Mouse (Mus musculus) lung, postnatal 4 days (tissue): ENCODE measurements around the gene Znrf1.

Experiments used
- DNase-seq, 2 experiments: peaks; one replicate each; pipeline ENCODE4 v3.0.0; 2021

The Znrf1 gene

GRCm38 (mm10) chr8:111570432-111570831 lies 34.5 kb downstream of the Znrf1 start:
- DNase-seq, result no peak

DNA sequence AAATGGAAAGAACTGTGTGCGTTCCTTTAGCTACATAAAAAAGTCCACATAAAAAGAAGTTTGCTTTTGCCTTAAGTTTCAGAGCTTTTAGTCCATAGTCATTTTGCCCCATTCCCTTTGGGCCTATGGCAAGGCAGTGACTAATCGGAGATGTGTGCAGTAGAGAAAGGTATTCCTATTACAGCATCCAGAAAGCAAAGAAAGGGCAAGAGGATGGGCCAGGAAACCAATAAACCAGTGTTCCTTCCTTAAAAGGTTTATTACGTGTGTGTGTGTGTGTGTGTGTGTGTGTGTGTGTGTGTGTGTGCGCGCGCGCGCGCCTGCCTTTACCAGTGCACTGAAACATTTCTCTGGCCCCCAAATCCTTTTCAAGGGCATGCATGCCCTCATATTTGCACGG lies 35.8 kb downstream of the Znrf1 start:
- no peak for DNase-seq

GRCm38 (mm10) chr8:111572431-111572830 lies 36.5 kb downstream of the Znrf1 start:
- no peak for DNase-seq

- no peak for DNase-seq
Observed at GRCm38 (mm10) chr8:111573583-111573982, 37.7 kb downstream of the Znrf1 start.

DNA sequence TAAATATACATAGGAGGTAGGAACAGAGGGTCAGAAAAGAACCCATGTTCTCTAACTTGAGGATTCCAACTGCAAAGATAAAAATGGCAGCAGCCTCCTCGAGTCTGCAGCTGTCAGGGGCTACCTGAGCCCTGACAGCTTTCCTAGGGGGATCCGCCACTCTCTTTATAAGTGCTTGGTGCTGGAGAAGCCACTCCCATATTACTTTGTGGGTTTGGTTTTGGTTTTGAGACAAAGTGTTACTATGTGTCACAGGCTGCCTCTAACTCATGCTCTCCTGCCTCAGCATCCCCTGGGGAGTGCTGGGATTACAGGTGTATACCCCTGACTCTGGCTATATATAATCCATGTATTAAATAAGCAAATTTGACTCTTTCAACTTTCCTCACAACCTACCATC lies 38.1 kb downstream of the Znrf1 start:
- no peak for DNase-seq

- DNase-seq, result no peak
Observed at GRCm38 (mm10) chr8:111575492-111575891, 39.6 kb downstream of the Znrf1 start.

DNA sequence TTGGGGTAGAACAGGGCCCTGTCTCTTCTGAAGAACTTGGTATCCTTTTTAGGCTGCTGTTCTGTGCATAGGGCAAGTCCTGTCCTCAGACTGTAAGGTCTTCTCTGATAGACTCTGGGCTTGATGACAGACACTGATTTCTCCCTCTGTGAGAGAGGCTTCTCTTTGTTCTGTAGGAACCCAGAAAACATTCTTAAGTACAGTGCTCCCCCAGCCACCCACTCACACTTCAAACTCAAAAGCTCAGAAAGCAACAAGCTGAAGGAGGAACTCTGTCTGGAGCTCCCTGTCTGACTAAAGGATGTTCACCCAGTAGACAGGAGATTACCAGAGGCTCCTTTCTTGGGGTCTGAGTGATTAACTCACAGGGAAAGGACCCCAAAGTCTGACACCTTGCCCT lies 40.6 kb downstream of the Znrf1 start:
- no peak for DNase-seq

DNA sequence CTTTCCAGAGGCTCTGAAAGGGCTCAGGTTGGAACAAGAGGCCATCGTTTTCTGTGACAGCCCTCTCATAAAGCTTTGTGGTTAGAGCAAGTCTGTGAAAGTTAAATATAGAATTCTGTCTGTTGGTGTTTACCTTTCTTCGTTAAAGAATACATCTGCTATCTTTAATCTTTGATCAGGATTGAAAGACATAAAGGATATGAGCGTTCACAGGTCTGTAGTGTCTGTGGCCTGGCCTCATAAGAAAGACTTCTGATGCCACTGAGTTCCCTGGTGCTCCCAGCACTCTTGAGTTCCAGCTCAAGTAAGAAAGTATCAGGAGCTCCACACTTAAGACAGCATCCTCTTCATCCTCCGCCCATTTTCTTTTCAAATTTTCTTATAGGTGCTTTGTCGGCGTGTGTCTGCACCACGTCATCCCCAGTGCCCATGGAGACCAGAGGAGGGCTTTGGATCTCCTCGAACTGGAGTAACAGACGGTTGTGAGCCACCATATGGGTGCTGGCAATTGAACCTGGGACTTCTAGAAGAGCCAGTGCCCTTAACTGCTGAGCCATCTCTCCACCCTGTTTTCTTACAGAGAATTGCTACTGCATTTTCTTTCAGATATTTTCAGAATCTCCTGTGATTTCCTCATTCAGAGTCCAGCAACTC lies 42.1 kb downstream of the Znrf1 start:
- no peak for DNase-seq

DNA sequence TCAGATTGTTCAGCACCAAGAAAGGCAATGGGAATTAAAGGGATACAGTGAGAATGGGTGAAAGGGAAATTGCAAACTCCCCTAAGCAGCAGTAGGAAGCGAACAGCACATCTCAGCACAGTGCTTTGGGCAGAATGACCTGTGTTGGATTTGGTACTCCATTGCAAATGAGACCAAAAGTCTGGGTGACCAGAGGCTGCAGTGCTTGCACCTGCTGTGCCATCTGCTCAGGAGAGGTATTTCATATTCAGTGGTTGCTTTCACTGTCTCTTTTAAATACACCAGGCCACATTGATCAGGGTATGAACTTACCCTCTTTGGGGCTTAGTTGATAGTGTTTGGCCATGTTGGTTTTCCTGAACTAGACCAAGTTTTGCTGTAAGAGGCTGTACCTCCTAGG lies 43.4 kb downstream of the Znrf1 start:
- no peak for DNase-seq

GRCm38 (mm10) chr8:111580306-111580705 lies 44.4 kb downstream of the Znrf1 start:
- peak in 1 of 2 experiments; percentile 38 for DNase-seq

GRCm38 (mm10) chr8:111582386-111582785 lies 46.5 kb downstream of the Znrf1 start:
- no peak for DNase-seq

DNA sequence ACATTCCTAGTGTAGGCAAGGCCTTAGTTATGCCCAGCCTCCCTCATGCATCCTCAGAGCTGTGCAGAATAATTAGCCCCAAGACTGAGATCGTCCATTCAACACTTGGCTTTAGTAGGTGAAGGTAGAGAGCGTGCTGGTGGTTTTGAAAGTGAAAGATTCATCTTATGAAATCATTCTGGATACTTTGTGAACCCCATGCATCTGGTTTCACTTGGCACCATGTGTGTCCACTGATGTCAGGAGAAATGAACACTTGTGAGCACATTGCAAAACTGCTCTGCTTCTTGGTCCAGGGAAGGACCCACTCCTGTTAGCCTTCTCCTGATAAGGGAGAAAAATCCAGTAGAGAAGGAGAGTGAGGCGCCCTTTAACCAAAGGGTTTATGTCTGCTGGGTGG lies 49.0 kb downstream of the Znrf1 start:
- DNase-seq, result no peak

GRCm38 (mm10) chr8:111587545-111588094 lies 51.7 kb downstream of the Znrf1 start:
- DNase-seq, result no peak

DNA sequence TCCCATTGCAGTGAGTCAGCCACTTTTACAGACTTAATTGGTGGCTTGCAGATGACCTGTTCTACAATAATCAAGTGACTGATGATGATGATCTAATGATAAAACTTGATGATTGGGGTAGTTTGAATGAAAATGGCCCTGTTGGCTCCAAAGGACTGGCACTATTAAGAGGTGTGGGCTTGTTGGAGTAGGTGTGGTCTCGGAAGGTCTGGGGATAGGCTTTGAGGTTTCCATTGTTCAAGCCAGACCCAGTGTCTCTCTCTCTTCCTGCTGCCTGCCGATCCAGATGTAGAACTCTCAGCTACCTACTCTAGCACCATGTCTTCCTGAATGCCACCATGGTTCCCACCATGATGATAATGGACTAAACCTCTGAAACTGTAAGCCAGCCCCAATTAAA lies 52.4 kb downstream of the Znrf1 start:
- DNase-seq, result no peak

GRCm38 (mm10) chr8:111590214-111590613 lies 54.3 kb downstream of the Znrf1 start:
- DNase-seq, result no peak

GRCm38 (mm10) chr8:111591176-111591575 lies 55.3 kb downstream of the Znrf1 start:
- DNase-seq, result no peak

DNA sequence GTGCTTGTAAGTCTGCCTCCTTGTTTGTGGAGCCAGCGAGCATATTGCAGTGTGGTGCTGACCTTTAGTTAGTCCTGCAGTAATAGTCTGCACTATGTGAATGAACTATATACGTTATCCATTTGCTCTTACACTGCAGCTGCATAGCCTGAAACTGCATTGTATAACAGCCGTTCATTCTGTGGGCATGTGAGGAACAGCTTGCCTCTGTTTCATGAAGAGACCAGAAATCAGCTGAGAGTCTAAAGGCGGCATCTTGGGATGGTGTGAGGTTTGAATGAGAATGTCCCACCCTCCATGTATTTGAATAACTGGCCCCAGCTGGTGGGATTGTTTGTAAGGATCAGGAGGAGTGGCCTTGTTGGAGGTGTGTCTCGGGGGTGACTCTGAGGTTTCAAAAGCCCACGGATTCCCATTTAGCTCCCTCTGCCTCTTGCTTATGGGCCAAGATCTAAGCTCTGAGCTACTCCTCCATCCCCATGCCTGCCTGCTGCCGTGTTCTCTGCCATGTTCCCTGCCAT lies 56.6 kb downstream of the Znrf1 start:
- no peak for DNase-seq

DNA sequence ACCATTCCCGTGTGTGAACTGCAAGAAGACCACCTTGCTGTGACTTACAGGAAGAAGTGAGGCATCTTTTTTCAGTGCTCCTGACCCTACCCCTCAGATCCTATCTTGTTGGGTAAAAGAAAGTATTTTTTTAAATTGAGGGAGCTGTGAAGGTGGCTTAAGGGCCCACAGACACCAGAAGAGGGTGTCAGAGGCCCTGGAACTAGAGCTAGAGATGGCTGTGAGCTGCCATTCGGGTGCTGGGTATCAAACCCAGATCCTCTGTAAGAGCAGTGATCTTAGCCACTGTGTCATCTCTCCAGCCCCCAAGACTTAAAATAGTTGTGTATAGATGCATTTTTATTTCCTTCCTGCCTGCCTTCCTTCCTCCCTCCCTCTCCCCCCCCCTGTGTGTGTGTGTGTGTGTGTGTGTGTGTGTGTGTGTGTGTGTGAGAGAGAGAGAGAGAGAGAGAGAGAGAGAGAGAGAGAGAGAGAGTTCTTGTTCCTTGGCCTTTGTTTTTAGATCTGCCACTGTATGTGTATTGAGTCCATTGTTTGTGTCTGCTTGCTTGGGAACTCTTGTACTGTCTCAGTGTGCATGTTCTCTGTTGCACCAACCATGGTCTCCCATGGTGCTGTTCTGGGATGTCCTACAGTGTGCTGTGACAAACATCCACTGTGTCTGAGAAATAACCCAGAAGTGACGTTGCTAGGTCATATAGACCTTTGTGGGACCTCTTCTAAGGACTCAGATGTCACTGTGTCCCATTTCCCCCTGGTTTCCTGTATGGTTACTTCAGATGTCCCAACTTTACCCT lies 58.3 kb downstream of the Znrf1 start:
- DNase-seq, result no peak

DNA sequence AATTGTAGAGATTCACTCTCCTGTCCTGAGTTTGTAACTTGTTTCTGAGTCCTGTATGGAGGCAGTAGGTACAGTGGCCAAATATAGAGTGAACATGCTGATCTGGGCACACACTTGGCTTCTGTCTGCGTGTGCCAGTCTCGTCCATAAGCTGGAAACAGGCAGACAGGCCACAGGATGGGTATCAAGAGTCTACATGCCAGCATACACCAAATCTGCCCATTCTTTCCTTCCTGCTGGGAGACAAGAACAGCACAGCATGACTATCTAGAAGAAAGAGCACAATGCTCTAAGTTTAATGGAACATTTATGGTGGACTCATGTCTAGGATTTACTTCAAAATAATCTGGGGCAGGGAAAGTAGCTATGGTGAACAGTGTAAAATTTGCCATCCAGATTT lies 59.1 kb downstream of the Znrf1 start:
- no peak for DNase-seq

GRCm38 (mm10) chr8:111595712-111596484 lies 60.0 kb downstream of the Znrf1 start:
- peak; percentile 73 to 83 for DNase-seq

GRCm38 (mm10) chr8:111596485-111596821 lies 60.6 kb downstream of the Znrf1 start:
- no peak for DNase-seq

DNA sequence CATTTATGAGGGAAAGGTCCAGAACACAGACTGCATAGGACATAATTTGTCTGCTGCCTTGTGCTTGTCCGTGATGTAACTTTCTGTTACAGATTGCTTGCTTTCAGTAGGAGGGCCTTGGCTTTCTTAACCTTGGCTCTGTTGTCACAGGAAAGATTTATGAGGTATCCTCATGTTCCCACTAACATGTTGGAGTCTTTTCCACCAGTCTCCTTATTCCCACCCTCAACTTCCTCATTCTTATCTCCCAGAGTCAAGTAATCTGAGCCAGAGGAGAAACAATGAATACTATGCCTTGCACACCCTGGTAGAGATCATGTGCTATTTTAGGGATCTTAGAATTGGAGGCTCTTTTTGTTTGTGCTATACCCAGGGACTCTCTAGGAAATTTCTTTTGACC lies 61.4 kb downstream of the Znrf1 start:
- DNase-seq, result peak in 1 of 2 experiments; percentile 32

DNA sequence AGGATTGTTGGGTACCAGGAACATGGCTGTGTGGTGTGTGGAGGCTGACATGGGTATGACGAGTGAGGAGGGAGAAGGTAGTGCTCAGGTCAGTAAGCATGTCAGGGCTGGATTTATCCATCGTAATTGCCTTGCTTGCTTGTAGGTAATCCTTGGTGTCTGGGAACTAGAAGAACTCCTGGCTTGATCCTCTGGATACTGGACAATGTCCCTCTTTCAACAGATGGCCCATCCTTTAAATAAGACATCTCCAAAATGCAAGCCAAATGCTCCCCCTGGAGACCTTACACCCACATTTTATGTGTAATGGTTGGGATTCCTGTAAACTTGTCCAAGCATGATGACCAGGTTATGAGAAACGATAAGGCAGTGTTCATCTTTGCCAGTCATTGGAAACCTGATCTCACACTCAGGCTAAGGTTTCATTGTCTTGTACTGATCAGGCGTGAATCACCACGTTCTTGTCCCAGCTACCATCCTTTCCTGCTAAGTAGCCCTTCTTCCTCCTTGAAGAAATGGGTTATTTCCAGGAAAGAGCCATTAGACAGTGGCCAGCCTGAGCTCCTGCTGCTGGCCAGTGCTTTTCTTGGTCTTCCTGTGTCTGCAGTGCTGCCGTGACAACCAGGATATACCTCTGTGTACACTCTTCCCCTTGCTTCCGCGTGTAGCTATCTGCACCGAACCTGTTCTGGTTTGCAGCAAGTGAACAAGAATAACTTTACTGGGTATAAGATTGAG lies 64.0 kb downstream of the Znrf1 start:
- no peak for DNase-seq
